Mouse (Mus musculus) 3T3-L1 (cell line): Measurements from ENCODE around the gene Pygm.

ENCODE experiments used
- DNase-seq: peaks from one replicate; pipeline ENCODE4 v3.0.0-alpha.2; 2015; ENCODE audit warnings: low read depth, low spot score

The Pygm gene

GRCm38 (mm10) chr19:6428501-6429200 lies 44.5 kb downstream of the Pygm start:
- no peak for DNase-seq

- no peak for DNase-seq
These were observed 58.8 kb downstream of the Pygm start for GRCm38 (mm10) chr19:6443016-6443415.

GRCm38 (mm10) chr19:6445761-6446423 lies 61.7 kb downstream of the Pygm start:
- no peak for DNase-seq

GRCm38 (mm10) chr19:6446736-6447437 lies 62.7 kb downstream of the Pygm start:
- DNase-seq, result peak; percentile 17
